In genomic region chr13:32179906-32180305, GRCm38 (mm10) we compare ENCODE assay signal across 9 mouse cellular contexts.
DNase-seq lines count a peak whose midpoint lies in the region; ATAC-seq and TF ChIP-seq lines count a peak whose summit lies in the region.
"Had no signal": no experiment of that assay in that cellular context is flagged by ENCODE, and none has a peak within 500 bp of the region (broad histone marks: within the 10 kb centered on the region; RNA-seq: fewer than 3 reads in every experiment).

No protein-coding gene starts in this region.

- 12% methylated on average over 3 of the region's 3 CpGs for WGBS in liver, embryonic 12.5 days (ENCODE audit: insufficient replicate concordance)
- WGBS in midbrain, postnatal 0 days, result 20% methylated on average over 3 of the region's 3 CpGs

- H3K4me1 ChIP-seq in liver, embryonic 12.5 days, result peaks cover 8% of the 10 kb centered on the region
- no peaks in the 10 kb centered on the region for H3K4me1 ChIP-seq in midbrain, postnatal 0 days (ENCODE audit: insufficient read depth, low read length)

- no peak overlapping the region for H3K9ac ChIP-seq in liver, embryonic 12.5 days
- H3K9ac ChIP-seq in midbrain, postnatal 0 days (replicated peaks; ENCODE audit: low read length, poor library complexity, severe bottlenecking), result no peak overlapping the region

- no peak overlapping the region for H3K4me2 ChIP-seq in liver, embryonic 12.5 days
- no peak overlapping the region for H3K4me2 ChIP-seq in midbrain, postnatal 0 days (ENCODE audit: low read depth, low read length, poor library complexity, severe bottlenecking)

- TF ChIP-seq CTCF in midbrain, postnatal 0 days (IDR thresholded peaks at IDR 0.05), result no peak

- H3K27me3 ChIP-seq in liver, embryonic 12.5 days (replicated peaks), result no peaks in the 10 kb centered on the region
- H3K27me3 ChIP-seq in midbrain, postnatal 0 days (ENCODE audit: insufficient read depth, low read length), result no peaks in the 10 kb centered on the region

- H3K36me3 ChIP-seq in liver, embryonic 12.5 days, result no peaks in the 10 kb centered on the region
- no peaks in the 10 kb centered on the region for H3K36me3 ChIP-seq in midbrain, postnatal 0 days (ENCODE audit: insufficient read depth, low read length)
- H3K36me3 ChIP-seq: G1E had no signal

- ATAC-seq in liver, embryonic 12.5 days, result no peak
- ATAC-seq in midbrain, postnatal 0 days (ENCODE audit: low FRiP score), result no peak
- ATAC-seq in cerebellum, adult (ENCODE audit: insufficient number of reproducible peaks, low FRiP score, low TSS enrichment), result no peak

- no peak overlapping the region for H3K27ac ChIP-seq in liver, embryonic 12.5 days
- no peak overlapping the region for H3K27ac ChIP-seq in midbrain, postnatal 0 days (ENCODE audit: low read depth, low read length)

- peak; percentile 10 for DNase-seq in liver
- DNase-seq in heart, adult 8-10 months (ENCODE audit: low spot score), result peak; percentile 12
- peak; percentile 43 for DNase-seq in kidney, postnatal 14 days
- peak; percentile 52 for DNase-seq in midbrain, postnatal 0 days (ENCODE audit: low spot score)
- no peak for DNase-seq in cerebellum, adult 8-10 months
- no peak for DNase-seq in urinary bladder, postnatal 10 days (ENCODE audit: low spot score)

- no peak overlapping the region for H3K4me3 ChIP-seq in liver, embryonic 12.5 days
- H3K4me3 ChIP-seq in midbrain, postnatal 0 days (ENCODE audit: low read depth, low read length), result no peak overlapping the region

- no peaks in the 10 kb centered on the region for H3K9me3 ChIP-seq in liver, embryonic 12.5 days (replicated peaks)
- no peaks in the 10 kb centered on the region for H3K9me3 ChIP-seq in midbrain, postnatal 0 days (ENCODE audit: low read length)
- H3K9me3 ChIP-seq: G1E had no signal

Comparison
In these comparisons a context has a peak if more than half of its experiments do, and no peak if none do; other contexts are left out.
1. DNase-seq: peak in liver (single experiment), heart, adult 8-10 months (single experiment), kidney, postnatal 14 days (single experiment) and midbrain, postnatal 0 days (single experiment); none in cerebellum, adult 8-10 months (single experiment) and urinary bladder, postnatal 10 days (single experiment).